Comparison of ENCODE assay signal across 8 mouse cellular contexts in genomic region chr2:32586871-32587351, GRCm38 (mm10). TPM values are rescaled to one million over a fixed set of nuclear protein-coding genes. Genes with fewer than 3 reads are reported as not detected.
DNase-seq lines count a peak whose midpoint lies in the region; ATAC-seq lines count a peak whose summit lies in the region.

TSS of gene St6galnac4 (plus strand) at chr2:32587095.

- peaks cover 10% of the 10 kb centered on the region for H3K27me3 ChIP-seq in hindbrain, embryonic 12.5 days

- DNase-seq in R1 (ENCODE audit: low read depth, low spot score): peak; percentile 95
- peak; percentile 95 to 96 for DNase-seq in cerebellum, postnatal 14 days
- DNase-seq in frontal cortex, postnatal 14 days (ENCODE audit: low spot score in 2 of 2): peak; percentile 82 to 86
- DNase-seq in layer of hippocampus, postnatal 25 days (ENCODE audit: extremely low spot score in 1 of 2, low spot score in 1 of 2): peak; percentile 78
- peak; percentile 93 for DNase-seq in lung, postnatal 25 days (ENCODE audit: low spot score)
- DNase-seq in retina, embryonic 14.5 days (ENCODE audit: low spot score): peak; percentile 96
- DNase-seq in thymus, postnatal 36 days: peak; percentile 92

- no peaks in the 10 kb centered on the region for H3K9me3 ChIP-seq in hindbrain, embryonic 12.5 days (replicated peaks)

- H3K4me3 ChIP-seq in hindbrain, embryonic 12.5 days: peak within 1 kb of the TSS; percentile 46

- H3K9ac ChIP-seq in hindbrain, embryonic 12.5 days: peak within 1 kb of the TSS; percentile 67

- peak within 1 kb of the TSS; percentile 59 for H3K4me2 ChIP-seq in hindbrain, embryonic 12.5 days (replicated peaks)

- H3K4me1 ChIP-seq in hindbrain, embryonic 12.5 days: peaks cover 20% of the 10 kb centered on the region

- peak; percentile 70 for ATAC-seq in hindbrain, embryonic 12.5 days (ENCODE audit: low FRiP score)

- WGBS in hindbrain, embryonic 12.5 days: under 1% methylated on average over 38 of the region's 38 CpGs

- no peaks in the 10 kb centered on the region for H3K36me3 ChIP-seq in hindbrain, embryonic 12.5 days

- peak within 1 kb of the TSS; percentile 25; the same call in 1 of the 2 replicates for H3K27ac ChIP-seq in hindbrain, embryonic 12.5 days

RNA-seq across cellular contexts. Expression of gene St6galnac4, which starts in this region (rescaled TPM):
- 21.5 and 22.9 TPM in 2 replicates for polyA plus RNA-seq in hindbrain, embryonic 12.5 days (2016; fragmentation: Nextera tagmentation; extraction: Ambion mirVana)
- total RNA-seq in layer of hippocampus, postnatal 25 days (2021): 10 to 100 TPM; 41.4 to 48.8 TPM

Comparison
In these comparisons a context has a peak if more than half of its experiments do, and no peak if none do; other contexts are left out.
1. Peak in every context shown above with its lines: DNase-seq, ATAC-seq, H3K4me3 ChIP-seq and H3K27ac ChIP-seq.